Mouse (Mus musculus) megakaryocyte, embryonic 14.5 days (primary cell): ENCODE measurements at regions not wholly inside any gene's neighbourhood (a gene's known extent, or its start where the extent isn't known, plus 50 kb on each side); places are given as distances from the start of the nearest gene placed in this dataset.

Source experiments
- FLI1 ChIP-seq: IDR thresholded peaks from 2 replicates; pipeline ENCODE4 v1.6.1; 2012; ENCODE audit warnings: low read length, inconsistent platforms, mixed read lengths
- GATA1 ChIP-seq: IDR thresholded peaks from 3 replicates; pipeline ENCODE4 v1.6.1; 2012; ENCODE audit warnings: mixed read lengths, low read length, inconsistent platforms, borderline replicate concordance

- TF ChIP-seq GATA1, result no peak
- no peak for TF ChIP-seq FLI1
These were observed 71.3 kb upstream of the Aldh1b1 start for GRCm38 (mm10) chr4:45727474-45727873.
